Comparison of ENCODE assay signal across 26 mouse cellular contexts in genomic region chr12:73014311-73014710, GRCm38 (mm10). TPM values are rescaled to one million over a fixed set of nuclear protein-coding genes. Genes with fewer than 3 reads are reported as not detected.
DNase-seq lines count a peak whose midpoint lies in the region; ATAC-seq and TF ChIP-seq lines count a peak whose summit lies in the region.
"Had no signal": no experiment of that assay in that cellular context is flagged by ENCODE, and none has a peak within 500 bp of the region (broad histone marks: within the 10 kb centered on the region; RNA-seq: fewer than 3 reads in every experiment).

No protein-coding gene starts in this region.

- no peaks in the 10 kb centered on the region for H3K27me3 ChIP-seq in lung, embryonic 14.5 days (ENCODE audit: insufficient read depth, low read length)
- H3K27me3 ChIP-seq in CH12.LX (replicated peaks) = no peaks in the 10 kb centered on the region
- 0 out of 2 replicates have a peak, but pooled peaks cover 3% of the 10 kb centered on the region for H3K27me3 ChIP-seq in intestine, postnatal 0 days (replicated peaks; ENCODE audit: control insufficient read depth, insufficient read depth, low read length)
- H3K27me3 ChIP-seq: embryonic facial prominence, embryonic 12.5 days; forebrain, embryonic 13.5 days; liver, embryonic 15.5 days; midbrain, embryonic 15.5 days had no signal

- in situ Hi-C loops in CH12.LX (cut with MboI; ENCODE audit: low pct_ligation_motif_present, low pct_unique_long_range_greater_than_20kb, low sequenced_read_pairs) = no loop called here

- TF ChIP-seq CTCF in lung, embryonic 14.5 days (IDR thresholded peaks at IDR 0.05; ENCODE audit: low read depth) = no peak
- no peak for TF ChIP-seq CTCF in CH12.LX (conservative IDR thresholded peaks at IDR 0.05 in 1 of 2, IDR thresholded peaks at IDR 0.05 in 1 of 2; ENCODE audit: low read depth in 2 of 2, low read length in 2 of 2)
- no peak for TF ChIP-seq CTCF in intestine, postnatal 0 days (IDR thresholded peaks at IDR 0.05; ENCODE audit: low read depth)

- no peaks in the 10 kb centered on the region for H3K4me1 ChIP-seq in lung, embryonic 14.5 days (ENCODE audit: insufficient read depth)
- peaks cover 10 to 63% of the 10 kb centered on the region in 2 experiments for H3K4me1 ChIP-seq in CH12.LX (ENCODE audit: control insufficient read depth in 1 of 2, insufficient read depth in 2 of 2)
- no peaks in the 10 kb centered on the region for H3K4me1 ChIP-seq in intestine, postnatal 0 days (replicated peaks; ENCODE audit: control insufficient read depth, insufficient read depth, low read length)
- H3K4me1 ChIP-seq: forebrain, embryonic 13.5 days; liver, embryonic 15.5 days; midbrain, embryonic 15.5 days had no signal

- no peak for DNase-seq in lung, embryonic 14.5 days
- no peak for DNase-seq in lung, postnatal 14 days
- peak; percentile 58 for DNase-seq in CH12.LX (ENCODE audit: extremely low read depth)
- DNase-seq in lung, postnatal 25 days (ENCODE audit: low spot score) = peak; percentile 36
- peak; percentile 44 for DNase-seq in thymus, postnatal 14 days
- no peak for DNase-seq in ovary, postnatal 14 days (ENCODE audit: low spot score)
- DNase-seq: adrenal gland, adult 2 months; B cell, adult 2 months; cerebellum, adult 9-11 months; gastrocnemius, postnatal 10 days; kidney, adult 11 months; right cerebral cortex, postnatal 4 days had no signal

- peak; percentile 62; the same call in 1 of the 2 replicates for ATAC-seq in lung, embryonic 14.5 days (ENCODE audit: insufficient read depth)
- ATAC-seq in intestine, postnatal 0 days = no peak
- ATAC-seq: forebrain, embryonic 13.5 days; hindbrain, postnatal 0 days; midbrain, embryonic 15.5 days had no signal

- H3K9me3 ChIP-seq in lung, embryonic 14.5 days (ENCODE audit: low read depth, low read length) = no peaks in the 10 kb centered on the region
- peaks cover 5% of the 10 kb centered on the region for H3K9me3 ChIP-seq in CH12.LX (replicated peaks; ENCODE audit: low read length)
- no peaks in the 10 kb centered on the region for H3K9me3 ChIP-seq in intestine, postnatal 0 days (ENCODE audit: control insufficient read depth)
- H3K9me3 ChIP-seq: embryonic facial prominence, embryonic 12.5 days; forebrain, embryonic 13.5 days; limb, embryonic 13.5 days; liver, embryonic 15.5 days; midbrain, embryonic 15.5 days had no signal

- no peak for TF ChIP-seq RAD21 in CH12.LX (IDR thresholded peaks at IDR 0.05; ENCODE audit: low read depth, low read length)

- no peak overlapping the region for H3K4me2 ChIP-seq in lung, embryonic 14.5 days
- no peak overlapping the region for H3K4me2 ChIP-seq in CH12.LX (ENCODE audit: insufficient read depth, low read depth, poor library complexity, severe bottlenecking)
- H3K4me2 ChIP-seq in intestine, postnatal 0 days (replicated peaks; ENCODE audit: low read depth) = no peak overlapping the region
- H3K4me2 ChIP-seq: embryonic facial prominence, embryonic 12.5 days; forebrain, embryonic 13.5 days; limb, embryonic 13.5 days; liver, embryonic 15.5 days; midbrain, embryonic 15.5 days had no signal

- TF ChIP-seq POLR2A in CH12.LX (IDR thresholded peaks at IDR 0.05; ENCODE audit: low read depth, low read length) = no peak

- dilution Hi-C loops in CH12.LX (cut with MboI; ENCODE audit: extremely low pct_ligation_motif_present, extremely low pct_unique_long_range_greater_than_20kb, low sequenced_read_pairs) = no loop called here

- H3K9ac ChIP-seq in lung, embryonic 14.5 days = no peak overlapping the region
- H3K9ac ChIP-seq in CH12.LX (ENCODE audit: insufficient read depth, low read depth) = no peak overlapping the region
- H3K9ac ChIP-seq in intestine, postnatal 0 days (ENCODE audit: low read depth, low read length) = no peak overlapping the region
- H3K9ac ChIP-seq: embryonic facial prominence, embryonic 12.5 days; forebrain, embryonic 13.5 days; limb, embryonic 13.5 days; liver, embryonic 15.5 days; midbrain, embryonic 15.5 days had no signal

- TF ChIP-seq EP300 in CH12.LX (IDR thresholded peaks at IDR 0.05; ENCODE audit: low read length) = peak; percentile 31; the same call in 1 of the 2 replicates

- H3K4me3 ChIP-seq in lung, embryonic 14.5 days (ENCODE audit: low read depth, low read length) = no peak overlapping the region
- no peak overlapping the region for H3K4me3 ChIP-seq in CH12.LX (replicated peaks in 1 of 3; ENCODE audit: low read depth in 2 of 3, low read length in 2 of 3, poor library complexity in 1 of 3)
- H3K4me3 ChIP-seq in intestine, postnatal 0 days (ENCODE audit: low read depth, low read length) = no peak overlapping the region
- H3K4me3 ChIP-seq: embryonic facial prominence, embryonic 12.5 days; erythroblast, embryonic 14.5 days; forebrain, embryonic 13.5 days; hindbrain, embryonic 10.5 days; limb, embryonic 13.5 days; liver, embryonic 15.5 days; midbrain, embryonic 15.5 days; myocyte had no signal

- H3K79me2 ChIP-seq in CH12.LX (replicated peaks; ENCODE audit: control insufficient read depth, extremely low read depth, insufficient read depth, poor library complexity, severe bottlenecking) = no peaks in the 10 kb centered on the region

- 52% methylated on average over 4 of the region's 4 CpGs for WGBS in lung, embryonic 14.5 days
- WGBS in intestine, postnatal 0 days = 68% methylated on average over 4 of the region's 4 CpGs

- no peak overlapping the region for H3K27ac ChIP-seq in lung, embryonic 14.5 days (ENCODE audit: low read depth)
- no peak overlapping the region for H3K27ac ChIP-seq in CH12.LX (ENCODE audit: insufficient read depth, low read depth)
- no peak overlapping the region for H3K27ac ChIP-seq in intestine, postnatal 0 days (ENCODE audit: low read depth, low read length)
- H3K27ac ChIP-seq: embryonic facial prominence, embryonic 12.5 days; forebrain, embryonic 13.5 days; hindbrain, embryonic 10.5 days; hindbrain, postnatal 0 days; kidney, postnatal 0 days; limb, embryonic 13.5 days; liver, embryonic 15.5 days; midbrain, embryonic 15.5 days; stomach, postnatal 0 days had no signal

- H3K36me3 ChIP-seq in lung, embryonic 14.5 days (ENCODE audit: insufficient read depth) = no peaks in the 10 kb centered on the region
- no peaks in the 10 kb centered on the region for H3K36me3 ChIP-seq in CH12.LX (replicated peaks in 1 of 2; ENCODE audit: control insufficient read depth in 1 of 2, insufficient read depth in 1 of 2, low read length in 1 of 2)
- H3K36me3 ChIP-seq in intestine, postnatal 0 days (ENCODE audit: control insufficient read depth, insufficient read depth) = no peaks in the 10 kb centered on the region
- H3K36me3 ChIP-seq: embryonic facial prominence, embryonic 12.5 days; hindbrain, embryonic 10.5 days; limb, embryonic 13.5 days; liver, embryonic 15.5 days; midbrain, embryonic 15.5 days had no signal

TF ChIP-seq in CH12.LX, 34 proteins besides CTCF, POLR2A, EP300 and RAD21:
- TF ChIP-seq MEF2A (IDR thresholded peaks at IDR 0.05; ENCODE audit: borderline replicate concordance, low read depth, low read length) = no peak; the same call in 1 of the 2 replicates
- TF ChIP-seq ZC3H11A (IDR thresholded peaks at IDR 0.05; ENCODE audit: low read depth, low read length) = no peak
- TF ChIP-seq IRF4 (IDR thresholded peaks at IDR 0.05; ENCODE audit: low read depth, low read length) = peak; percentile 52
- no peak for TF ChIP-seq ZKSCAN1 (IDR thresholded peaks at IDR 0.05; ENCODE audit: borderline replicate concordance, low read depth, low read length)
- no peak for TF ChIP-seq JUN (IDR thresholded peaks at IDR 0.05; ENCODE audit: insufficient read depth, low read depth, low read length)
- peak; percentile 44; the same call in 1 of the 2 replicates for TF ChIP-seq ETS1 (conservative IDR thresholded peaks at IDR 0.05; ENCODE audit: low read depth, low read length)
- no peak for TF ChIP-seq SMC3 (IDR thresholded peaks at IDR 0.05; ENCODE audit: low read depth, low read length)
- TF ChIP-seq CHD2 (IDR thresholded peaks at IDR 0.05; ENCODE audit: low read length) = no peak
- no peak for TF ChIP-seq PAX5 (IDR thresholded peaks at IDR 0.05; ENCODE audit: low read length)
- peak; percentile 65; the same call in 1 of the 2 replicates for TF ChIP-seq TCF12 (IDR thresholded peaks at IDR 0.05; ENCODE audit: low read depth, low read length)
- TF ChIP-seq MAX (IDR thresholded peaks at IDR 0.05; ENCODE audit: low read length) = 0 out of 2 replicates have a peak, but pooled peaks have one; percentile 11
- TF ChIP-seq ELF1 (IDR thresholded peaks at IDR 0.05; ENCODE audit: low read depth, low read length) = peak; percentile 67
- no peak for TF ChIP-seq USF1 (IDR thresholded peaks at IDR 0.05; ENCODE audit: low read depth, low read length)
- TF ChIP-seq SIN3A (IDR thresholded peaks at IDR 0.05; ENCODE audit: low read length) = no peak

RNA-seq across cellular contexts. Expression of gene Six1, which starts 39.4 kb away (rescaled TPM):
- polyA plus RNA-seq in lung, embryonic 14.5 days (2014; fragmentation: Nextera tagmentation; extraction: Ambion mirVana) = 0.45 and 0.53 TPM in 2 replicates
- 8.1 and 9.5 TPM in 2 replicates for total RNA-seq in CH12.LX (2012; rRNA removed)
- 7.6 and 7.9 TPM in 2 replicates for total RNA-seq in CH12.LX (2014; rRNA removed)
- 16.1 and 16.5 TPM in 2 replicates for polyA plus RNA-seq in CH12.LX (2012; ENCODE audit: insufficient read length, low read depth)
- polyA plus RNA-seq in intestine, postnatal 0 days (2015; fragmentation: Nextera tagmentation; extraction: Ambion mirVana) = not detected in 2 replicates
- total RNA-seq: layer of hippocampus, postnatal 25 days; megakaryocyte-erythroid progenitor cell, adult 5-6 weeks had no signal
- polyA plus RNA-seq: erythroblast, embryonic 14.5 days had no signal

Comparison
In these comparisons a context has a peak if more than half of its experiments do, and no peak if none do; other contexts are left out.
1. DNase-seq: peak in CH12.LX (single experiment), lung, postnatal 25 days (single experiment) and thymus, postnatal 14 days (single experiment); none in lung, embryonic 14.5 days (single experiment), lung, postnatal 14 days (single experiment) and ovary, postnatal 14 days (single experiment).
2. RNA of gene Six1, which starts 39.4 kb away (polyA plus RNA-seq): 16.1 to 16.5 TPM in CH12.LX; 0.45 to 0.53 TPM in lung, embryonic 14.5 days and not detected in intestine, postnatal 0 days; every median in the first group is over 10 times any median in the second.